Mouse (Mus musculus) liver, postnatal 0 days (tissue): ENCODE measurements around the gene Pbx2. TPM values are rescaled to one million over a fixed set of nuclear protein-coding genes. Genes with fewer than 3 reads are reported as not detected.

Source experiments
- ATAC-seq: fragments of 200-750 bp; cut with Nextera tagmentation; 2 replicates; pipeline ENCODE4 v1.8.0; 2017; ENCODE audit warnings: mild to moderate bottlenecking, moderate library complexity
- DNase-seq: peaks from one replicate; pipeline ENCODE4 v3.0.0-alpha.2; 2016
- H3K27ac ChIP-seq: fragments of 300-500 bp; sonication (generic); 2 replicates; pipeline ENCODE4 v1.5.1; 2014; ENCODE audit warnings: antibody characterized with exemption, moderate library complexity, mild to moderate bottlenecking, low read depth
- H3K27me3 ChIP-seq: fragments of 300-500 bp; sonication (generic); 2 replicates; pipeline ENCODE4 v1.6.1; 2014; ENCODE audit warnings: low read length, control low read depth, mixed read lengths; ENCODE audit not compliant: insufficient read depth
- H3K36me3 ChIP-seq: fragments of 300-500 bp; sonication (generic); replicated peaks from 2 replicates; pipeline ENCODE4 v1.6.1; 2014; ENCODE audit warnings: mild to moderate bottlenecking, control low read depth, low read length, moderate library complexity, mixed read lengths; ENCODE audit not compliant: insufficient read depth
- H3K4me1 ChIP-seq: fragments of 300-500 bp; sonication (generic); 2 replicates; pipeline ENCODE4 v1.6.1; 2014; ENCODE audit warnings: antibody characterized with exemption, mild to moderate bottlenecking, control low read depth; ENCODE audit not compliant: insufficient read depth
- H3K4me2 ChIP-seq: fragments of 300-500 bp; sonication (generic); 2 replicates; pipeline ENCODE4 v1.6.1; 2014; ENCODE audit warnings: low read depth, mild to moderate bottlenecking, low read length, moderate library complexity, mixed read lengths
- H3K4me3 ChIP-seq: fragments of 300-500 bp; sonication (generic); 2 replicates; pipeline ENCODE4 v1.5.1; 2014; ENCODE audit warnings: low read depth, low read length
- H3K9ac ChIP-seq: fragments of 300-500 bp; sonication (generic); replicated peaks from 2 replicates; pipeline ENCODE4 v1.6.1; 2014; ENCODE audit warnings: mild to moderate bottlenecking, moderate library complexity
- H3K9me3 ChIP-seq: fragments of 300-500 bp; sonication (generic); 2 replicates; pipeline ENCODE4 v1.6.1; 2016; ENCODE audit warnings: mild to moderate bottlenecking, control low read depth, low read length, mixed read lengths
- CTCF ChIP-seq: sonication (generic); IDR thresholded peaks from 2 replicates; pipeline ENCODE4 v1.5.1; 2016; ENCODE audit warnings: antibody characterized with exemption, low read depth
- EP300 ChIP-seq: IDR thresholded peaks from 2 replicates; pipeline ENCODE4 v1.6.1; 2016; ENCODE audit warnings: antibody characterized with exemption, low read depth, mild to moderate bottlenecking
- WGBS: fragments of 180-500 bp; shearing (Covaris S2); extraction: QIAGEN DNeasy Blood & Tissue Kit; methylation state at CpG from one replicate; pipeline ENCODE4 v1.1.7; 2014; ENCODE audit not compliant: insufficient replicate concordance; 5-methylcytosine and 5-hydroxymethylcytosine counted together
- polyA plus RNA-seq: library from polyadenylated mRNA; unstranded; fragments of >200 nt; fragmentation: Nextera tagmentation; extraction: Ambion mirVana; gene quantifications from 2 replicates; pipeline ENCODE4 v1.2.1, GENCODE M21; 2015

Pbx2 gene
- polyA plus RNA-seq, 1 experiment from 2014 or later, result 3.6 TPM

DNA sequence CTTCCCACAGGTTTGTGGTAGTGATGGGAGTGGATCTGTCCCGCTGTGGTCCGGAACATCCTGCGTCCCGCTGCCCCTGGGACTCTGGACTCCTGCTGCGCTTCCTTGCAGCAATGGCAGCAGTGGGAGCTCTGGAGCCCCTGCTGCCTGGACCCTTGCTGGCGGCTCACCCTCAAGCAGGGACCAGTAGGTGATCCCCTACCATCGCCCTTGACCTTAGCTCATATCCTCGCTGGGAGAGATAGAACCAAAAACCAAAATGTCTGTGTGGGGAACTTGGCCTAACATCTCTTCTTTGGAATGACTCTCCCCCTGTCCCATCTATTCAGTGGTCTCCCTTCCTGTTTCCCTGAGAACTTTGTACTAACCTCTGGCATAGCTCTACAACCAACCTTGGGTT is 7.2 kb upstream of the Pbx2 start:
- WGBS, result 88% methylated on average over 8 of the region's 8 CpGs
- Histone ChIP-seq H3K4me1 (peaks cover 22% of the 10 kb centered on the region), H3K27ac (no peak overlapping the region), H3K9me3 (no peaks in the 10 kb centered on the region), H3K4me2 (no peak overlapping the region), H3K9ac (no peak overlapping the region), H3K27me3 (no peaks in the 10 kb centered on the region), H3K4me3 (no peak overlapping the region), H3K36me3 (no peaks in the 10 kb centered on the region)
- no peak for ATAC-seq
- no peak for TF ChIP-seq EP300
- no peak for TF ChIP-seq CTCF
- no peak for DNase-seq

DNA sequence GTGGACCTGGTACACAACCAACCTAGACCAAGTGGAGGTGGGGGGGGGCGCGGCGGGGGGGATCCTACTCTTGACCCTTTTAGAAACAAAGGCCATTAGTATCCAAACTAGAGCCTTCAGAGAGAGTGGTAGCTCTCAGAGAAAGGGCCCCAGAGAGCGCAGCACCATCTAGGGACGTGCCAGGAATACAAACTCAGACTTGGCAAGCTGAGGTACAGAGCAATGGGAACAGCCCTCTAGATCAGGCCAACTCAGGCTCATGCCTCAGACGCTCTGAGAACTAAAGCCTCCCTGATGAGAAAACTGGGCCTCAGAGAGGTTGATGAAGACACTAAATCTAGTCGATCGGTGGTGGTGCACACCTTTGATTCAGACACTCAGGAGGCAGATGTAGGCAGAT is 5.9 kb upstream of the Pbx2 start:
- DNase-seq (no peak), ATAC-seq (no peak)
- Histone ChIP-seq H3K9me3 (no peaks in the 10 kb centered on the region), H3K36me3 (no peaks in the 10 kb centered on the region), H3K4me3 (no peak overlapping the region), H3K27ac (no peak overlapping the region), H3K4me1 (peaks cover 35% of the 10 kb centered on the region), H3K9ac (no peak overlapping the region), H3K27me3 (no peaks in the 10 kb centered on the region), H3K4me2 (no peak overlapping the region)
- 83% methylated on average over 8 of the region's 8 CpGs for WGBS
- TF ChIP-seq CTCF (no peak), EP300 (no peak)

DNA sequence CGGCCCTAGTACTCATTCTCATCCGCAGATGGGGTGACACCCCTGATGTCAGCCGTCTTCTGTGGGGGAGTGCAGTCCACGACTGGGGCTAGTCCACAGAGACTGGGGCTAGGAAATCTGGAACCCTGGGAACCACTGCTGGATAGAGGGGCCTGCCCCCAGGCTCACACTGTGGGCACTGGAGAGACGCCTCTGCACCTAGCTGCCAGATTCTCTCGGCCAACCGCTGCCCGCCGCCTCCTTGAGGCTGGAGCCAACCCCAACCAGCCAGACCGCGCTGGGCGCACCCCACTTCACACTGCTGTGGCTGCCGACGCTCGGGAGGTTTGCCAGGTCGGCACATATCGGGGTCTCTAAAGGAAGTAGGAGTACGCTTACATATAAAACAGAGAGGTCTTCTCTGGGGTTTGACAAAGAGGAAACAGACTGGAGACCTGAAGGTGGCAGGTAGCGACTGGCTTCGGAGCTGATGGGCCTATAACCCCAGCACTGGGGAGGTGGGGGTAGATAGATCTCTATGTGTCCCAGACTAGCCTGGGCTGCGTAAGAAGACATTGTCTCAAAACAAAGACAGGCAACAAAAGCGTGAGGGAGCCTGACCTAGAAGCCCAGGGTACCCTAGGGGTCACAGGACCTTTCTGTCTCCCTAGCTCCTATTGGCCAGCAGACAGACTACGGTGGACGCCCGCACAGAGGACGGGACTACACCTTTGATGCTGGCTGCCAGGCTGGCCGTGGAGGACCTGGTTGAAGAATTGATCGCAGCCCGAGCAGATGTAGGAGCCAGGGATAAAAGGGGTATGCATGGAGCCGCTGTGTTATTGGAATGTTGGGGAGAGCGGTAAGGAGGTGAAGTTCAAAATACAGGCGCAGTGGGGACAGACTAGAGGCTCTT is 4.9 kb upstream of the Pbx2 start:
- Histone ChIP-seq H3K9me3 (no peaks in the 10 kb centered on the region), H3K4me1 (peaks cover 45% of the 10 kb centered on the region), H3K9ac (no peak overlapping the region; the same call in 1 of the 2 replicates), H3K4me3 (peak overlapping the region; percentile 87; the same call in 1 of the 2 replicates), H3K36me3 (no peaks in the 10 kb centered on the region), H3K27ac (no peak overlapping the region), H3K27me3 (no peaks in the 10 kb centered on the region), H3K4me2 (peak overlapping the region; percentile 99)
- DNase-seq (no peak), ATAC-seq (no peak)
- TF ChIP-seq CTCF, result no peak
- no peak for TF ChIP-seq EP300
- 39% methylated on average over 32 of the region's 32 CpGs for WGBS

- Histone ChIP-seq H3K36me3 (no peaks in the 10 kb centered on the region), H3K9ac (peak overlapping the region; percentile 95), H3K27me3 (no peaks in the 10 kb centered on the region), H3K27ac (peak overlapping the region; percentile 84), H3K4me2 (peak overlapping the region; percentile 99), H3K4me1 (peaks cover 49% of the 10 kb centered on the region), H3K4me3 (peak overlapping the region; percentile 87), H3K9me3 (no peaks in the 10 kb centered on the region)
- WGBS, result under 1% methylated on average over 37 of the region's 38 CpGs
- ATAC-seq (peak; percentile 80), DNase-seq (peak; percentile 91)
- TF ChIP-seq EP300, result no peak
- no peak for TF ChIP-seq CTCF
Observed at GRCm38 (mm10) chr17:34586796-34587422, 4.2 kb upstream of the Pbx2 start.

GRCm38 (mm10) chr17:34587423-34587811 is 3.6 kb upstream of the Pbx2 start:
- no peak for TF ChIP-seq EP300
- no peak for TF ChIP-seq CTCF
- peak overlapping the region; percentile 95 for H3K9ac ChIP-seq
- no peaks in the 10 kb centered on the region for H3K9me3 ChIP-seq
- no peaks in the 10 kb centered on the region for H3K27me3 ChIP-seq
- WGBS, result 7% methylated on average over 34 of the region's 50 CpGs
- peaks cover 49% of the 10 kb centered on the region for H3K4me1 ChIP-seq
- H3K4me2 ChIP-seq, result peak overlapping the region; percentile 99
- peak; percentile 91 for ATAC-seq
- no peaks in the 10 kb centered on the region for H3K36me3 ChIP-seq
- H3K4me3 ChIP-seq, result peak overlapping the region; percentile 87
- peak overlapping the region; percentile 84 for H3K27ac ChIP-seq
- peak; percentile 99 for DNase-seq

- TF ChIP-seq EP300 (no peak), CTCF (no peak)
- Histone ChIP-seq H3K9me3 (no peaks in the 10 kb centered on the region), H3K4me1 (peaks cover 53% of the 10 kb centered on the region), H3K4me2 (peak overlapping the region; percentile 99), H3K27ac (peak overlapping the region; percentile 84), H3K4me3 (peak overlapping the region; percentile 87), H3K9ac (peak overlapping the region; percentile 95), H3K27me3 (no peaks in the 10 kb centered on the region), H3K36me3 (no peaks in the 10 kb centered on the region)
- DNase-seq, result no peak
- WGBS, result 3% methylated on average over 19 of the region's 19 CpGs
- ATAC-seq, result no peak
Observed at GRCm38 (mm10) chr17:34587814-34588213, 3.3 kb upstream of the Pbx2 start.
